Mouse (Mus musculus) embryonic fibroblast, embryonic 13.5 days (primary cell): ENCODE results near the gene Nfkb1.

ENCODE experiments used
- CTCF ChIP-seq: IDR thresholded peaks from 2 replicates; pipeline ENCODE4 v1.5.1; 2011; ENCODE audit warnings: mild to moderate bottlenecking, control low read depth, low read length, moderate library complexity, borderline replicate concordance; ENCODE audit not compliant: insufficient read depth
- POLR2A ChIP-seq: IDR thresholded peaks from 2 replicates; pipeline ENCODE4 v1.6.1; 2011; ENCODE audit warnings: low read depth, mild to moderate bottlenecking, control low read depth, low read length, moderate library complexity

- no peak for TF ChIP-seq CTCF
- no peak for TF ChIP-seq POLR2A
Measured at GRCm38 (mm10) chr3:135665777-135666259, 25.5 kb downstream of the Nfkb1 start.
